Mouse (Mus musculus): ENCODE measurements around the gene Nnmt.

Gene Nnmt

DNA sequence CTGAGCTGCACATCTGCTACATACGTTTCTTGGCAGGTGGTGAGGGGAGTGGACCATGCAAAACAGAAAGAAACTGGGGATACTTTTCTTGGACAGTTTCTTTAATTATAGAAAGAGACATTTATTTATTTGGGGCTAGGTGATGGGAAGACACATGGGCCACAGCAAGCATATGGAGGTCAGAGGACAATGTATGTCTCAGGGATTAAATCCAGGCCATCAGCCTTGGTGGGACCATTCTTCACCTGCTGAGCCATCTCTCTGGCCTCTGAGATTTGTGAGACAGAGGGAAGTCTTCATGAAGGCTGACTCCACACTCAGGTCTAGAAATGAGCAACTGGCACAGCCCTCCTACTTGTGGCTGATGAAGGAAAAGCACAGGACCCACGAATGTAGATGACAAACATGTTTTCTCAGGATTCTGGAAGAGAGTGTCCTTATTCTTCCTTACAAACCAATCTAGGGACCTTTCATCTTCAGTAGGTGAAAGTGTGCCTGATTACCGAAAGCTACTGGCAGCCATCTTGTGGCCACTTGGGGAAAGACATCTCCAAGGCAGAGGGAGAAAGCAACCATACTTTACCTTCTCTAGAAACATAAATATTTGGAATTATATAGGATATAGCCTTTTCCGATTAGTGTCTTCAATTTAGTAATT lies 45.3 kb downstream of the Nnmt start:
- no peak for DNase-seq (ENCODE audit: extremely low spot score, low read depth, low spot score)

DNA sequence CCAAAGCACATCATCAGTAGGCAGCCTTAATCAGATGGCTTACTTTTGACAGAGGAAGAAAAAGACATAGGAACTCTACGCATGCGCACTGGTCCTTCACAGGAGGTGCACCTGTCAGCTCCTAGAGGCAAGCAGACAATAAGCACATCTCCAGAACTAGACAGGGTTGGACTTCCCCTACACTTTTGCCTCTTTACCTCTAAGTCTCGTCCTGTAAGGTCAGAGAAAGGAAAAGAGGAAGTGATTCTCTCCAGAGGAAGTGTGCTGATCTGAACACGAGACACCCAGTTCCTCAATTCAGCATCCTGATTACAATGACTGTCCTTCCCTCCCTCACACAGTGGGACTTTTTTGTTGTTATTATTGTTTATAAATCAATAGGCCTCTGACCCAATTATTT lies 46.3 kb downstream of the Nnmt start:
- no peak for DNase-seq (ENCODE audit: extremely low spot score, low read depth, low spot score)

DNA sequence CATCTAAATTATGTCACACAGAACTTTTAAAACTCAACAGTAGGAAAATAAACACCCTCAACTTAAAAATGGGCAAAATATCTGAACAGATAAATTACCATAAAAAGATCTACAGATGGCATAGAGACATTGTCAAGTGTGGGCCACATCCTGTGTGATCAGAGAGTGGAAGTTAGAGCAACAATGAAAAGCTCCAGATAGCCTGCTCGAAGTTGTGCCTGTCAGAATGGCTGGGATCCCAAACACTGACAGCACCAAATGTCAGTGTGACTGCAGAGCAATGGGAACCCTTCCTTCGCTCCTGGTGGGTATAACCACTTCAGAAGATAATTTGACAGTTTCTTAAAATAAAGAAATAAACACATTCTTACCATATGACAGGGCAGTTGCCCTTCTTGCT lies 55.9 kb downstream of the Nnmt start:
- no peak for DNase-seq (ENCODE audit: extremely low spot score, low read depth, low spot score)

DNA sequence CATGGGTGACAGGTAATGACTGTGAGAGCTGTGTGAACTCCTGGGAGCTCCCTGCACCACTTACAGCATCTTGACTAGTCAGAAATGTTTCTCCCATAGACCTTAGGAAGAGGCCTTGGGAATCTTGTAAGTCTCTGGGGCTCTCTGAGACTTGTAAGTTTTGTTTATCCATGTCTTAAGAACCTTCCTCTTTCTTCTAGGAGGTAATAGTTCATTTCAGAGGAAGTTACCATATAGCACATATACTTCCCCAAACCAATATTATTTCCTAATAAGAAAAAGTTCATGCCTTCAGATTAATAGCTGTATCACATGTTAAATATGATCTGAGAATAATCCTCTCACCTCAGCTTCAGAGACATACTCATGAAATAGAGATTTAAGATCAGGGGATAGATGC lies 57.7 kb downstream of the Nnmt start:
- no peak for DNase-seq (ENCODE audit: extremely low spot score, low read depth, low spot score)

Data from hindlimb bud, embryonic 11.5 days (tissue).